Mouse (Mus musculus) forebrain, postnatal 0 days (tissue): ENCODE results near the gene Eif5a. TPM values are rescaled to one million over a fixed set of nuclear protein-coding genes. Genes with fewer than 3 reads are reported as not detected.

ENCODE experiments used
- ATAC-seq: fragments of 200-750 bp; cut with Nextera tagmentation; 2 replicates; pipeline ENCODE4 v1.8.0; 2017; ENCODE audit warnings: mild to moderate bottlenecking, moderate library complexity
- DNase-seq: peaks from one replicate; pipeline ENCODE4 v3.0.0-alpha.2; 2015
- H3K27ac ChIP-seq: fragments of 300-500 bp; sonication (generic); 2 replicates; pipeline ENCODE4 v1.5.1; 2014; ENCODE audit warnings: low read depth, mild to moderate bottlenecking, antibody characterized with exemption, low read length, moderate library complexity, mixed read lengths
- H3K27me3 ChIP-seq: fragments of 300-500 bp; sonication (generic); 2 replicates; pipeline ENCODE4 v1.6.1; 2014; ENCODE audit warnings: mild to moderate bottlenecking, low read length, mixed read lengths; ENCODE audit not compliant: insufficient read depth
- H3K36me3 ChIP-seq: fragments of 300-500 bp; sonication (generic); 2 replicates; pipeline ENCODE4 v1.6.1; 2014; ENCODE audit warnings: mild to moderate bottlenecking, moderate library complexity; ENCODE audit not compliant: insufficient read depth
- H3K4me1 ChIP-seq: fragments of 300-500 bp; sonication (generic); 2 replicates; pipeline ENCODE4 v1.6.1; 2014; ENCODE audit warnings: antibody characterized with exemption; ENCODE audit not compliant: insufficient read depth
- H3K4me2 ChIP-seq: fragments of 300-500 bp; sonication (generic); 2 replicates; pipeline ENCODE4 v1.6.1; 2014; ENCODE audit warnings: low read depth, mild to moderate bottlenecking, moderate library complexity
- H3K4me3 ChIP-seq: fragments of 300-500 bp; sonication (generic); 2 replicates; pipeline ENCODE4 v1.5.1; 2014; ENCODE audit warnings: low read depth, low read length, mixed read lengths
- H3K9ac ChIP-seq: fragments of 300-500 bp; sonication (generic); 2 replicates; pipeline ENCODE4 v1.6.1; 2014; ENCODE audit warnings: mild to moderate bottlenecking
- H3K9me3 ChIP-seq: fragments of 300-500 bp; sonication (generic); 2 replicates; pipeline ENCODE4 v1.6.1; 2016; ENCODE audit warnings: low read length
- CTCF ChIP-seq: sonication (generic); IDR thresholded peaks from 2 replicates; pipeline ENCODE4 v1.5.1; 2016; ENCODE audit warnings: antibody characterized with exemption, control low read depth, low read depth
- WGBS: fragments of 180-500 bp; shearing (Covaris S2); extraction: QIAGEN DNeasy Blood & Tissue Kit; methylation state at CpG from one replicate; pipeline ENCODE4 v1.1.7; 2014; 5-methylcytosine and 5-hydroxymethylcytosine counted together
- polyA plus RNA-seq: library from polyadenylated mRNA; unstranded; fragments of >200 nt; fragmentation: Nextera tagmentation; extraction: Ambion mirVana; gene quantifications from 2 replicates; pipeline ENCODE4 v1.2.1, GENCODE M21; 2015
- total RNA-seq: library from RNA; depleted of rRNA; stranded (reverse); fragments of >200 nt; gene quantifications from 2 replicates; pipeline ENCODE4 v1.2.3, GENCODE M21; 2014

The Eif5a gene
- total and polyA plus RNA-seq, 2 experiments from 2014 or later: 489 to 1,306 TPM

DNA sequence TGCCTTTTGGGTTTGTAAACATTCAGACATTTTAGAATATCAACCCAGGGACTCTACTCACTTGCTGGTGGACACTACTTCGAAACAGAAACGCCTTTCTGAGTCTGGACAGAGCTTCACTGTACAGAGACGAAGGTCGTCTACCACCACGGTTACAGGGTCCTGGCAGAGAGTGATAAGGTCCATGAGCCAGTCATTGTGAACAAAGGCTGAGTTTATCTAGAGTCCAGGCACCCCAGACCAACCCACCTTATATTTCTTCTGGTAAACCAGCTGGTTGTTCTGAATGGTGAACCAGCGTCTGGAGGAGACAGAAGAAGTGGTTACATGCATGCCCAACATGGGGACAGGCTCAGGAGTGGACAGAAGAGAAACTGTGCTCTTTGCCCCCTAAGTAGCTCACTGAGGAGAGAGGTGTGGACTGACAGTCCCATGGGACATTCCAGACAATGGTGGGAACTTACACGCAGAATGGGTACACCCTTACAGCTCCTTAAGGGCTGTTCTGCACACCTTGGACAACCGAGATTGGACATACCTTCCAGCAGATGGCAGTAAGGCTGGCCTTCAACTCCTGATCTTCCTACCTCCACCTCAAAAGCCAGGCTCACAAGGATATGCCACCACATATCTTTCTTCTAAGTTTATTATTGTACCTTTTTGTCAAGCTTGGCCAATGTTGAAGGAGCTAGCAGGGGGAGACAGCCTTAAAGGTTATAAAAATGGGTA lies 34.7 kb downstream of the Eif5a start:
- no peak overlapping the region for H3K4me3 ChIP-seq
- H3K4me1 ChIP-seq: no peaks in the 10 kb centered on the region
- no peak overlapping the region for H3K9ac ChIP-seq
- no peaks in the 10 kb centered on the region for H3K27me3 ChIP-seq
- WGBS: 69% methylated on average over 8 of the region's 8 CpGs
- no peaks in the 10 kb centered on the region for H3K9me3 ChIP-seq
- ATAC-seq (no peak), DNase-seq (no peak)
- no peak overlapping the region for H3K27ac ChIP-seq
- no peak overlapping the region for H3K4me2 ChIP-seq
- TF ChIP-seq CTCF: no peak
- H3K36me3 ChIP-seq: no peaks in the 10 kb centered on the region

GRCm38 (mm10) chr11:69884663-69885062 lies 37.1 kb downstream of the Eif5a start:
- ATAC-seq: no peak
- Histone ChIP-seq H3K4me2 (no peak overlapping the region), H3K4me3 (no peak overlapping the region), H3K9me3 (no peaks in the 10 kb centered on the region), H3K4me1 (peaks cover 9% of the 10 kb centered on the region; the same call in 1 of the 2 replicates), H3K36me3 (no peaks in the 10 kb centered on the region), H3K9ac (no peak overlapping the region), H3K27ac (no peak overlapping the region), H3K27me3 (no peaks in the 10 kb centered on the region; the same call in 1 of the 2 replicates)
- DNase-seq: no peak
- TF ChIP-seq CTCF: no peak
- WGBS: 87% methylated on average over 8 of the region's 8 CpGs

DNA sequence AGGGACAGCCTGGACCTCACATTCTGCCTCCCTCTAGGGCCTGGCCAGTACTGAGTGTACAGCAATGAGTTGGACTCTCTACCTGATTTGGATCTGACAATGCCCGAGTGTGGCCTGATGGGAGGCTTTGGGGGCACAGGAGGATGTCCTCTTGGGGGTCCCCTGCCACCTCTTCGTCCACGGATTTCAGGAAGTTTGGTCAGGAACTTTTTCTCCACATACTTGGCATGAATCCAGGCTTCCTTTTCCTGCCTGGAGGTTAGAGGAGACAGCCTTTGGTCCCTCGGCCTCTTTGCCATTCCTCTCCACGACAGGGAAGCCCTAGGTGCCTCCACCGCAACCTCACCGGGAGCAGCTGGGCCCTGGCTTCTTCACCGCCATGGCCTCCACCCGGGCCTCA lies 37.5 kb downstream of the Eif5a start:
- Histone ChIP-seq H3K4me1 (peaks cover 9% of the 10 kb centered on the region; the same call in 1 of the 2 replicates), H3K4me3 (no peak overlapping the region), H3K36me3 (no peaks in the 10 kb centered on the region), H3K9ac (no peak overlapping the region), H3K9me3 (no peaks in the 10 kb centered on the region), H3K27me3 (no peaks in the 10 kb centered on the region; the same call in 1 of the 2 replicates), H3K27ac (no peak overlapping the region), H3K4me2 (no peak overlapping the region)
- ATAC-seq: no peak
- 83% methylated on average over 9 of the region's 9 CpGs for WGBS
- DNase-seq: no peak
- no peak for TF ChIP-seq CTCF

- Histone ChIP-seq H3K36me3 (no peaks in the 10 kb centered on the region), H3K27me3 (no peaks in the 10 kb centered on the region; the same call in 1 of the 2 replicates), H3K4me1 (peaks cover 9% of the 10 kb centered on the region; the same call in 1 of the 2 replicates), H3K9me3 (no peaks in the 10 kb centered on the region), H3K4me2 (no peak overlapping the region), H3K27ac (no peak overlapping the region), H3K4me3 (no peak overlapping the region), H3K9ac (no peak overlapping the region)
- 88% methylated on average over 8 of the region's 8 CpGs for WGBS
- DNase-seq (no peak), ATAC-seq (no peak)
- no peak for TF ChIP-seq CTCF
Measured at GRCm38 (mm10) chr11:69883527-69884151, 38.1 kb downstream of the Eif5a start.

GRCm38 (mm10) chr11:69883066-69883465 lies 38.7 kb downstream of the Eif5a start:
- Histone ChIP-seq H3K4me3 (no peak overlapping the region), H3K27me3 (no peaks in the 10 kb centered on the region; the same call in 1 of the 2 replicates), H3K4me1 (peaks cover 9% of the 10 kb centered on the region; the same call in 1 of the 2 replicates), H3K27ac (no peak overlapping the region), H3K36me3 (no peaks in the 10 kb centered on the region), H3K9ac (no peak overlapping the region), H3K4me2 (no peak overlapping the region), H3K9me3 (no peaks in the 10 kb centered on the region)
- no peak for DNase-seq
- WGBS: 68% methylated on average over 4 of the region's 4 CpGs
- no peak for ATAC-seq
- peak; percentile 47 for TF ChIP-seq CTCF

DNA sequence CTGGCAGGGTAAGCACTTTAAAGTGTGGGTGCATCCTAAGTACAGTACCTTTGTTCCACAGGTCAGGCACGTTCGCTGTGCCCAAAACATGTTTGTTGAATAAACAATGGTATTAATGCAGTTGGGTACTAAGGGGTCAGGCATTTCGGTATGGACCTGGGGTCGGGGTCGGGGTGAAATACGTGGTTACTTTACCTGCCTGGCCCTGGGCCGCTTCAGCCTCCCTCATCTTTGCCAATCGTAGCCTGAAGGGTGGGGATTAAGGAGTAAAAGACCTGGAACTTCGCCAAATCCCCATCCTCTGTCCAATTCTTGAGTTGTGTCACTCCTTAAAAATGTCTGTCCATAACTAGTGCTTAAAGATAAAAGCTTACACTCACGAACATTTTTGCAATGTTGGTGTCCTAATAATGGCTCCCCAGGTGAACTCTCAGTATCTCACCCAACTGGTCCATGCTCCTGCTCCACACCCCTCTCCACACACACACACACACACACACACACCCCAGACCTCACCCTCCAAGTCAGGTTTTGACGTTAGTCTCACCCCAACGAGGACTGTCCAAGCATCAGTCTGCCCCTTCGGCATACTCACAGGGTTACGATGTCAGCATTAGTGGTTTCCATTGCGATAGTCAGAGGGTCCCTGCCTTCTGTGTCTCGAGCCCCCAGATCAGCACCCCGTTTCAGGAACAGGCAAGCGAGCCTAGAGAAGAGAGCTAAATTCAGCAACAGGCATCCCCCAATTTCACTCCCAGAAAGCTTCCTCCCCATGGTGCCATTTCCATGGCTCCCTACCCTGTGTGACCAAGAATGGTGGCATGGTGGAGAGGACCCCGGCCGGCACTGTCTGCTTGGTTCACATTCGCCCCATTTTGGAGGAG lies 39.7 kb downstream of the Eif5a start:
- Histone ChIP-seq H3K4me2 (peak overlapping the region; percentile 65), H3K27ac (no peak overlapping the region), H3K4me1 (peaks cover 9% of the 10 kb centered on the region; the same call in 1 of the 2 replicates), H3K4me3 (peak overlapping the region; percentile 37; the same call in 1 of the 2 replicates), H3K27me3 (no peaks in the 10 kb centered on the region; the same call in 1 of the 2 replicates), H3K9ac (no peak overlapping the region), H3K36me3 (no peaks in the 10 kb centered on the region), H3K9me3 (no peaks in the 10 kb centered on the region)
- WGBS: 60% methylated on average over 21 of the region's 21 CpGs
- TF ChIP-seq CTCF: no peak
- no peak for ATAC-seq
- no peak for DNase-seq
